Mouse (Mus musculus): ENCODE measurements at regions not wholly inside any gene's neighbourhood (a gene's known extent, or its start where the extent isn't known, plus 50 kb on each side); places are given as distances from the start of the nearest gene placed in this dataset.

DNA sequence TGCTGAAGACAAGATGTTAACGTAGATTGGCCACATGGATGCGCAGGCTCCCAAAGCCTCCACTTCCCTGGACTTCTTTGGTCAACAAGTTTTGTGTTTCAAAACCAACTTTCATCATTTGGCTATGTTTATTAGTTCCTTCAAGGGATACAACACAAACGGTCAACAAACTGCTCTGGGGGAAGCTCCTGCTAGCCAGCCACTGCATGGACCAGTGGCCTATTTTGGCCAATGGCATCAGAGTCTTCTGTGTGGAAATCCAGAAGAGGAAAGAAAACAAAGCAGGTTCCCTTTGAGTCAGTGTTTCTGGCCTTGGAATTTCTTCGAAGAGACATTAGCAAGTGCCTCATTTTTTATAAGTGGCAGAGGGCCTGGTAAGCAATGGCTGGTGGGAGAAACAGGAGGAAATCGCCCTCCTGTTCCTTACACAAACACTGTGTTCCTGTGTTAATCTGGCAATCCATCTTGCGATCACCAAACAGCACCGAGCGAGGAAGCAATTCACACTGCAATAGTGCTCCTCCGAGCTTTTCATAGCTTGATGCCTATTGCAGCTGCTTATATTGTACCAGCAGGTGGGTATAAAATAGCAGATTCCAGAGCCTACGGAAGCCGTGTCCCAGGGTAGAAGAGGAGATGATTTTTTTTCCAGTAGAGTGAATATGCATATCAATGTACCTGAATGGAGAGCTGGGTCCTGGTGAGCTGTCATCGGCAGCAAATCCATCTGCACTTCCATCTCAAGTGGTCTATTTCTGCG, 651.0 kb downstream of the Diaph3 start:
- TF ChIP-seq GATA1 (IDR thresholded peaks at IDR 0.05; ENCODE audit: borderline replicate concordance, low read length) (no peak), FLI1 (IDR thresholded peaks at IDR 0.05; ENCODE audit: low read length) (no peak)
